Mouse (Mus musculus) gastrocnemius, adult 2 months (tissue): ENCODE measurements at regions not wholly inside any gene's neighbourhood (a gene's known extent, or its start where the extent isn't known, plus 50 kb on each side); places are given as distances from the start of the nearest gene placed in this dataset.

ENCODE experiments used
- DNase-seq: peaks from one replicate; pipeline ENCODE4 v3.0.0; 2022
- H3K27ac ChIP-seq: fragments of 200-600 bp; 2 replicates; pipeline ENCODE4 v1.8.1; 2022; ENCODE audit warnings: mild to moderate bottlenecking
- H3K4me3 ChIP-seq: fragments of 200-600 bp; 2 replicates; pipeline ENCODE4 v1.8.1; 2022; ENCODE audit warnings: mild to moderate bottlenecking, moderate library complexity
- CTCF ChIP-seq: fragments of 200-600 bp; IDR thresholded peaks from 2 replicates; pipeline ENCODE4 v1.8.1; 2022; ENCODE audit warnings: antibody characterized with exemption, mild to moderate bottlenecking, moderate library complexity
- intact Hi-C: fragments of 180-260 bp; cut with DNase I; formaldehyde crosslinking; loops from one replicate; pipeline ENCODE4 v1.15.1; 2025

- Histone ChIP-seq H3K27ac (no peak overlapping the region), H3K4me3 (no peak overlapping the region)
- no peak for TF ChIP-seq CTCF
- intact Hi-C loops: no loop called here
- peak; percentile 29 for DNase-seq
Observed at GRCm38 (mm10) chr15:59954345-59954744, 62.1 kb downstream of the 4933412E24Rik start.

- intact Hi-C loops: no loop called here
- H3K4me3 ChIP-seq: no peak overlapping the region
- DNase-seq: no peak
- H3K27ac ChIP-seq: no peak overlapping the region
- TF ChIP-seq CTCF: no peak
Observed at GRCm38 (mm10) chr15:59953857-59954256, 62.6 kb downstream of the 4933412E24Rik start.

DNA sequence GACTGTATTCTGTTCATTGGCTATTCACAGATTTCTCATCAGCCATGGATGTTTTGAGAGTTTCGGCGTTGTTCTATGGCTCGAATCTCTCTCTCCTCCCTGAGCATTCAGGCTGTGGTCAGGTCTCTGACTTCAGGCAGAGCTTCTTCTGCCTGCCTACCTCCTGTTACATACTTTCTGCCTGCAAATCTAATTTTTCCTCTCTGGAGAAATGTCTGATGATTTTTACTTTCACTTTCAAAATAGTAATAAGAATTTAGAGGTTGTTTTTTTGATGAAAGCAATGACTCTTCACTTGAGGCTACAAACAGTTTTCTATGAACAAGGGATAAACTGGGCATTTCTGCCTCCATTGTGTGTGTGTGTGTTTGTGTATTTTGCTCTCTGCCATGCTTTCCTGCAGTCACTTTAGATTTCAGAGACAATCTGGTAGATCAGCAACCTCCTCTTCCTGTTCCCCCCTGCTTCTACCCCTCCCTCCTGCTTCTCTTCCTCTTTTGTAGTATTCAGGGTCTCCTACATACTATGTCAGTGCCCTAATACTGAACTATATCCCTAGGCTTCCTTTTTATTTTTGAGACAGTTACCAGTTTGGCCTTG is 65.7 kb downstream of the 4933412E24Rik start:
- H3K4me3 ChIP-seq: peak overlapping the region; percentile 53
- intact Hi-C loops: no loop called here
- peak overlapping the region; percentile 63 for H3K27ac ChIP-seq
- TF ChIP-seq CTCF: no peak
- DNase-seq: no peak

DNA sequence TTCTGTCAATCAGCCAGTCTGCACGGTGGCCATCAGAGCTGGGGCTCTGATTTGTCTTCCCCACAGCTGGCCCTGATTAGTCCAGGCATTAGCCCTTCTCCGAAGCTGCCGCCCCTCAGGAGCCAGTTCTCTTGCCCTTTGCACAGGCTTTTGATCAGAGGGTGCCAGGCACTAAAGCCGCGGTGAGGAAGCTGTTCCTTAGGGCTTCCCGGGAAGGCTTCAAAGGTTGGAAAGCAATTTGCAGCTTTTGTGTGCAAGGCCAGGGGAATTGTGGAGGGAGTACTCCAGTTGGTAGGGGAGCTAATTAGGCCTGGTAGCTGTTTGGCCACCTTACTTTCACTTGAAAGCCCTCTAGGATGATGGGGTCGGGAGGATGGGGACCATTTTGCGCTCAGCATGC is 71.2 kb downstream of the 4933412E24Rik start:
- H3K4me3 ChIP-seq: no peak overlapping the region
- no peak for TF ChIP-seq CTCF
- intact Hi-C loops: no loop called here
- DNase-seq: no peak
- H3K27ac ChIP-seq: no peak overlapping the region

DNA sequence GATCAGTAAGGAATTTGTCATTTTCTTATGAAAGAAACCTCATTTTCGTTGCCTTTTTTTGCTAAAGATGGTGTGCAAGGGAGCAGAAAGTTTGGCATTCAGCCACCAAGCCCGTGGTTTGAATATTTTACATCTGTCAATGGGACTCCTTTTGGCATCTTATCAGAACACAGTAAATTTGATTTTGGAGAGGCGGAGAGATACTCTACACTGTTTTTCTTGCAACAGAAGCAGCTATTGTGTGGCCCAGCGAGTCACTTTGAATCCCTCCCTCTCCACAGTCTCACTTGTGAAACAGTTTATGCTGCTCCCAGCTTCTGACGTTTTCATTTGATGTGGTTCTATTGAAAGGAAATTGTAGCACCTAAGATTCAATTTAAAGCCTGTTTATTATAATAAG is 79.9 kb downstream of the 4933412E24Rik start:
- TF ChIP-seq CTCF: no peak
- intact Hi-C loops: no loop called here
- Histone ChIP-seq H3K4me3 (no peak overlapping the region), H3K27ac (no peak overlapping the region)
- DNase-seq: no peak

DNA sequence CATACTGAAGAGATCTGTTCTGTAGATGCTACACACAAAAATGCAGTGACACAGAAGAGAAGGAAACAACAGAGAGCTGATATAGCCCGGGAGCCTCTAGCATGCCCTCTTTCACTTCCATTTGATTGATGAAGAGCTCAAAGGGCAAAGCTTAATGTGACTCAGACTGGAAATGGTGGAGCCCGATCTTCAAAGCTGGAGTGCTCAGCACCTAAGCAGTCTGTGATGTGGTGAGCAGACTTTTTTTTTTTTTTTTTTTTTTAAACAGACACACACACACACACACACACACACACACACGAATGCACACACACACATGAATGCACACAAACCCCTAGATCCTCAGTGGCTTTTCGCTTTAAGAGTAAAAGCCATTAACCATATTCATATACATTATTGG is 102.6 kb downstream of the 4933412E24Rik start:
- TF ChIP-seq CTCF: no peak
- intact Hi-C loops: no loop called here

GRCm38 (mm10) chr15:59908300-59908699 is 108.1 kb downstream of the 4933412E24Rik start:
- no peak overlapping the region for H3K4me3 ChIP-seq
- no peak overlapping the region for H3K27ac ChIP-seq
- intact Hi-C loops: no loop called here
- no peak for TF ChIP-seq CTCF
- DNase-seq: no peak

More for the DNA sequence above, 102.6 kb downstream of the 4933412E24Rik start:
- no peak for DNase-seq
- H3K4me3 ChIP-seq: no peak overlapping the region
- H3K27ac ChIP-seq: no peak overlapping the region

GRCm38 (mm10) chr15:59905832-59906797 is 110.3 kb downstream of the 4933412E24Rik start:
- intact Hi-C loops: no loop called here
- DNase-seq: no peak
- Histone ChIP-seq H3K4me3 (no peak overlapping the region), H3K27ac (no peak overlapping the region)
- TF ChIP-seq CTCF: peak; percentile 68

DNA sequence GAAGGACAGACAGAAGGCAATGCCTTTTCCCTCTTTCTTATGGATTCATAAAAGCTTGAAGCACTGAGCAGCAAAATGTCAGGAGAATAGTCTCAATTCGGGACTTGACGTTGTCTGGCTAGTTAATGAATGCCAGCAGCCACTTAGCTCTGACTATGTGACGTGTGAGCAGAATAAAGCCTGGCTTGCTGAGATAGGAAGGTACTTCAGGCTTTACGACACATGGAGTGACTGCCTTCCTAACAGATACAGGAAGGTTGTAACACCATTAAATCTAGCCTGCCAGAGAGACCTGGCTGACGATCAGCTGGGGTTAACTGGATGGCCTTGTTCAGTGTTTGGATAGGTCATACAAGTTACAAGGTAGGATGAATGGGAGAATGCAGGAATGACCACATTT is 111.7 kb downstream of the 4933412E24Rik start:
- intact Hi-C loops: no loop called here
- DNase-seq: no peak
- Histone ChIP-seq H3K4me3 (no peak overlapping the region), H3K27ac (no peak overlapping the region)
- TF ChIP-seq CTCF: no peak

GRCm38 (mm10) chr15:59888996-59889395 is 127.4 kb downstream of the 4933412E24Rik start:
- DNase-seq: no peak
- no peak for TF ChIP-seq CTCF
- no peak overlapping the region for H3K27ac ChIP-seq
- H3K4me3 ChIP-seq: no peak overlapping the region
- intact Hi-C loops: no loop called here

- Histone ChIP-seq H3K27ac (no peak overlapping the region), H3K4me3 (no peak overlapping the region)
- DNase-seq: no peak
- intact Hi-C loops: no loop called here
- no peak for TF ChIP-seq CTCF
Observed at GRCm38 (mm10) chr15:59888131-59888459, 128.3 kb downstream of the 4933412E24Rik start.

GRCm38 (mm10) chr15:59887381-59888130 is 128.9 kb downstream of the 4933412E24Rik start:
- DNase-seq: no peak
- Histone ChIP-seq H3K27ac (no peak overlapping the region), H3K4me3 (no peak overlapping the region)
- TF ChIP-seq CTCF: no peak
- intact Hi-C loops: no loop called here

GRCm38 (mm10) chr15:59886036-59886435 is 130.4 kb downstream of the 4933412E24Rik start:
- no peak overlapping the region for H3K27ac ChIP-seq
- intact Hi-C loops: no loop called here
- DNase-seq: no peak
- no peak for TF ChIP-seq CTCF
- H3K4me3 ChIP-seq: no peak overlapping the region
